Mouse (Mus musculus): Measurements from ENCODE around the gene Arl8b. TPM values are rescaled to one million over a fixed set of nuclear protein-coding genes. Genes with fewer than 3 reads are reported as not detected.

Gene Arl8b
- polyA plus RNA-seq, 1 experiment from 2014 or later, result 32.7 TPM

DNA sequence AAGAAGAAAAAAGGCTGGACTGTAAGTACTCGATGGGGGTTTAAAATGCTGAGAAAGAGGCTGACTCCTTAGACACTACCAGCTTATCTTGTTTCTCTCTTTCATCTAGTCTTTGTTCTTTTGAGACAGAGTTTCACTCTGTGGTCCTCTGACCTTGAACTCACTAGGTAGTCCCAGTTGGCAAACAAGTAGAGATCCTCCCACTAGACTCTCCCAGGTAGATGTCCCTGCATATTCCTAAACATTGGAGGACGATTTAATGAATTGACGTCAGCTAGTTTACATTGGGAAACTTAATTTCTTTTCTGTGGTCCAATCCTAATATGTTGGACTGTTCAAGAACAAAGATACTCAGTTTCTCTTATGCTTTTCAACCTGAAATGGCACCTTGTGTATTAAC lies 2.7 kb downstream of the Arl8b start:
- Histone ChIP-seq H3K36me3 (replicated peaks) (no peaks in the 10 kb centered on the region), H3K27me3 (no peaks in the 10 kb centered on the region), H3K4me2 (peak overlapping the region; percentile 41), H3K9me3 (replicated peaks) (no peaks in the 10 kb centered on the region), H3K4me1 (replicated peaks) (peaks cover 32% of the 10 kb centered on the region), H3K9ac (no peak overlapping the region), H3K4me3 (replicated peaks) (no peak overlapping the region), H3K27ac (replicated peaks) (no peak overlapping the region)
- ATAC-seq (ENCODE audit: insufficient read depth), result no peak
- 66% methylated on average over 3 of the region's 3 CpGs for WGBS (ENCODE audit: insufficient replicate concordance)

DNA sequence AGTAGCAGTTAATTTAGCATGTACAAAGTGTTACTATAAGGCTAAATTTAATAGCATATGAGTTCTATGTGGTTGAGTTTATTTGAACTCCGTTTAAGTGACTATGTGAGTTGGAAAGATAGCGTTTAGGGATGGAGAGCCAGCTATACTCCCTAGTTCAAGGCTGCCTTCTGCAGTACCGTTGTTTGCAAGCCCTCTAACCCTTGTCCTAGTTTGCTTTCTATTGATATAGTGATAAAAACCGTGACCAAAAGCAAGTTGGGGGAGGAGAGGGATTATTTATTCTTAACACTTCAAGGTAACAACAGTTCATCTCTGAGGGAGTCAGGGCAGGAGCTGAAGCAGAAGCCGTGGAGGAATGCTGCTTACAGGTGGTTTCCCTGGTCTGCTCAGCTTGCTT lies 8.6 kb downstream of the Arl8b start:
- ATAC-seq (ENCODE audit: insufficient read depth), result no peak
- H3K4me2 ChIP-seq, result no peak overlapping the region; the same call in 1 of the 2 replicates
- H3K27me3 ChIP-seq, result no peaks in the 10 kb centered on the region
- peaks cover 33% of the 10 kb centered on the region for H3K4me1 ChIP-seq (replicated peaks)
- H3K27ac ChIP-seq (replicated peaks), result no peak overlapping the region
- 53% methylated on average over 5 of the region's 5 CpGs for WGBS (ENCODE audit: insufficient replicate concordance)
- no peak overlapping the region for H3K4me3 ChIP-seq (replicated peaks)
- no peak overlapping the region for H3K9ac ChIP-seq
- H3K9me3 ChIP-seq (replicated peaks), result no peaks in the 10 kb centered on the region
- H3K36me3 ChIP-seq (replicated peaks), result no peaks in the 10 kb centered on the region

DNA sequence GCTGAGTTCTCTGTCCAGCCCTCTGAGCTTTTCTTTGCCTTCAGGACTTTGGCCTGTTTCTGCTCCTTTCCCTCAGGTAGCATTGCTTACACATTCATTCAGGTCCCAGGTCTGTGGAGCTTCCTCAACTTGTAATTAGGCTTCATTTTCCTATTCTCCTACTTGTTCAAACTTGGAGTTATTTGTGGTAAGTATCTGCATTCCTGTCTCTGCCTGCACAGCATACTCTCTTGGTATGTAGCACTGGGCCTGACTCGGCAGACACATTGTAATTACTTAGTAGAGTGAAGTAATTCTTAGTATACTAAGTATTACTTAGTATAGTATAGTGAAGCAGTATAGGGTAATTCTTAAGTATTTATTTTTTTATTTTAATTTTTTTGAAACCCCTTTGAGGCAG lies 13.0 kb downstream of the Arl8b start:
- no peak for ATAC-seq (ENCODE audit: insufficient read depth)
- Histone ChIP-seq H3K27me3 (no peaks in the 10 kb centered on the region), H3K36me3 (replicated peaks) (no peaks in the 10 kb centered on the region), H3K4me2 (no peak overlapping the region), H3K4me3 (replicated peaks) (no peak overlapping the region), H3K9me3 (replicated peaks) (no peaks in the 10 kb centered on the region), H3K4me1 (replicated peaks) (peaks cover 33% of the 10 kb centered on the region), H3K9ac (no peak overlapping the region), H3K27ac (replicated peaks) (no peak overlapping the region)
- 77% methylated on average over 1 of the region's 1 CpGs for WGBS (ENCODE audit: insufficient replicate concordance)

DNA sequence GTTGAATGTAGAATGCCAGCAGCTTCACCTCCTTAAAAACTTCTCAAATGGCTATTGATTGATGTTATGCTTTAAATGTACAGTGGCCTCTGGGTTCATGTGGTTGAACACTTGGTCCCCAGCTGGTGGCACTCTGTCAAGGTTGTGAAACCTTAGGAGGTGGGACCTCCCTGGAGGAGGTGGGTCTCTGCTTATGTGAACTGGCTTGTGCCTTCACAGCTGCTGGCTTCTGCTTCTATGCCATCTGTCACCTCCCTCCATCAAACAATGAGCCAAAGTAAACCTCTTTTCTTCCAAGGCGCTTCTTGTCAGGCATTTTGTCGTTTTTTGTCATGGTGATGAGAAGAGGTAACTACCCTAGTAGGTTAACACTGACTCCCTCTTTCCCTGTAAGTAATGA lies 13.8 kb downstream of the Arl8b start:
- Histone ChIP-seq H3K27me3 (no peaks in the 10 kb centered on the region), H3K4me2 (no peak overlapping the region), H3K9ac (no peak overlapping the region), H3K4me3 (replicated peaks) (no peak overlapping the region), H3K36me3 (replicated peaks) (no peaks in the 10 kb centered on the region), H3K4me1 (replicated peaks) (peaks cover 30% of the 10 kb centered on the region), H3K27ac (replicated peaks) (no peak overlapping the region), H3K9me3 (replicated peaks) (no peaks in the 10 kb centered on the region)
- no peak; the same call in 1 of the 2 replicates for ATAC-seq (ENCODE audit: insufficient read depth)
- 71% methylated on average over 2 of the region's 2 CpGs for WGBS (ENCODE audit: insufficient replicate concordance)

DNA sequence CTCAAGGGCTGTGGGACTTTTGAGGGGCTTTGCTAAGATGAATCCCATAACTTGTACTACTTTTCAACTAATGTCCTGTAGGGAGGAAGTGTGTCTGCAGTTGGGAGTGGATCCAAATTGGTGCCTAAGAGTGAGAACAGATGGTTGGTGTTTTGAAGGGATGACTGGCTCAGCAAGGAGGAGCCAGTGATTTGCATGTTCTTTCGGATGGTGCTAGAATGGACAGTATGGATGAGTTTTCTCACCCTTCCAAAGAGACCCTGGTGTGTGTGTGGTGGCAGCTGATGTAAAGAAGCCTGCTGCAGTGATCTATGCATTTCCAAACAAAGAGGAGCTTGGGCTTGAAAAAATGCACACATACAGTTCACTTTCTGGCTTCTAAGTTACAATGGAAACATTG lies 22.3 kb downstream of the Arl8b start:
- no peak for ATAC-seq (ENCODE audit: insufficient read depth)

DNA sequence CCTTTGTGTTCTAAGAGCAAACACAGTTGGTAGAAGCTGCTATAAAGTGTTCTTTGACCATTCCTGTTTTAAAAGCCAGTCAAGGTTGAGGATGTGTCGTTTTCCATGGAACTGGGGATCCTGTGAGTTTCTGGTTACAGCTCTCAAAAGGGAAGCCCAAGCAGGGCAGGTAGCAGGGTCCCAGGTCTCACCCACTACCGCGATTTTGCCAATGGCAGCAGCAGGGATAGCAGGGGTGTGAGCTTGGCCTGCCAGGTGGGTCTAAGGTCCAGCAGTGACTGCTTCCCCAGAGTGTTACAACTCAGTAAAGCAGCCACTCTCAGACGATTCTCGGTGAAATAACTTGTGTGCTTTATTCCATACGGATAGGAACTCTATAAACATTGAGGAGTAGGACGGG lies 23.0 kb downstream of the Arl8b start:
- Histone ChIP-seq H3K27ac (replicated peaks) (no peak overlapping the region), H3K4me3 (replicated peaks) (no peak overlapping the region), H3K9ac (no peak overlapping the region), H3K4me1 (replicated peaks) (peaks cover 5% of the 10 kb centered on the region), H3K27me3 (no peaks in the 10 kb centered on the region), H3K9me3 (replicated peaks) (no peaks in the 10 kb centered on the region), H3K36me3 (replicated peaks) (no peaks in the 10 kb centered on the region), H3K4me2 (no peak overlapping the region)
- no peak for ATAC-seq (ENCODE audit: insufficient read depth)
- 65% methylated on average over 7 of the region's 7 CpGs for WGBS (ENCODE audit: insufficient replicate concordance)

More for the DNA sequence above, 22.3 kb downstream of the Arl8b start:
- Histone ChIP-seq H3K9me3 (replicated peaks) (no peaks in the 10 kb centered on the region), H3K27ac (replicated peaks) (no peak overlapping the region), H3K4me1 (replicated peaks) (peaks cover 5% of the 10 kb centered on the region), H3K27me3 (no peaks in the 10 kb centered on the region), H3K36me3 (replicated peaks) (no peaks in the 10 kb centered on the region), H3K4me2 (no peak overlapping the region), H3K9ac (no peak overlapping the region), H3K4me3 (replicated peaks) (no peak overlapping the region)
- 63% methylated on average over 1 of the region's 1 CpGs for WGBS (ENCODE audit: insufficient replicate concordance)

DNA sequence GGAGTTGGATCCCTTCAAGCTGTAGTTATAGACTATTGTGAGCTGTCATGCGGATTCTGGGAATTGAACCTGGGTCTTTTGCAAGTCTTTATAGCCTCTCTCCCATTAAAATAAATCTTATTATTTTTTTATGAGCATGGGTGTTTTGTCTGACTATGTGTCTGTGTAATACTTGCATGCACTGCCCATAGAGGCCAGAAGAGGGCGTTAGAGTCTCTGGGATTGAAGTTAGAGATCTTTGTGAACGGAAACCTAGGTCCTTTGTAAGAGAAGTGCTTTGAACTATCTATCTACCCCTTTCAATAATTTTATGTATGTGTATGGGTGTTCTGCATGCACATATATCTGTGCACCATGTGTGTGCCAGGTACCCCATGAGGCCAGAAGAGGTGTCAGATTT lies 24.5 kb downstream of the Arl8b start:
- Histone ChIP-seq H3K9ac (no peak overlapping the region), H3K4me2 (no peak overlapping the region), H3K9me3 (replicated peaks) (no peaks in the 10 kb centered on the region), H3K27ac (replicated peaks) (no peak overlapping the region), H3K4me3 (replicated peaks) (no peak overlapping the region), H3K4me1 (replicated peaks) (peaks cover 5% of the 10 kb centered on the region), H3K27me3 (no peaks in the 10 kb centered on the region), H3K36me3 (replicated peaks) (no peaks in the 10 kb centered on the region)
- no peak for ATAC-seq (ENCODE audit: insufficient read depth)
- WGBS (ENCODE audit: insufficient replicate concordance), result 56% methylated on average over 3 of the region's 3 CpGs

DNA sequence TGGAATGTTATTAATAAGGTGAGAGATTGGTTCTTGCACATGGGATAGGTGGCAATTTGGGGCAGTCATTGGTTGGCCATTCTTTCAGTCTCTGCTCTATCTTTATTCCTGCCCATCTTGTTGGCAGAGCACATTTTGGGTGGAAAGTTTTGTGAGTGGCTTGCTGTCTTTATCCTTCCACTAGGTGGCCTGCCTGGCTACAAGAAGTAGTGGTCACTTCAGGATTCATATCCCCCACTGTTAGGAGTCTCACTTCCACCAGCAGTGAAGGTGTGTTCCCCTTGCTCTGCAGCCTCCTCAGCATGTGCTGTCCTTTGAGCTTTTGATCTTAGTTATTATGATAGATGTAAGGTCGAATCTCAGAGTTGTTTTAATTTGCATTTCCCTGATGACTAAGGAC lies 25.9 kb downstream of the Arl8b start:
- ATAC-seq (ENCODE audit: insufficient read depth), result no peak

DNA sequence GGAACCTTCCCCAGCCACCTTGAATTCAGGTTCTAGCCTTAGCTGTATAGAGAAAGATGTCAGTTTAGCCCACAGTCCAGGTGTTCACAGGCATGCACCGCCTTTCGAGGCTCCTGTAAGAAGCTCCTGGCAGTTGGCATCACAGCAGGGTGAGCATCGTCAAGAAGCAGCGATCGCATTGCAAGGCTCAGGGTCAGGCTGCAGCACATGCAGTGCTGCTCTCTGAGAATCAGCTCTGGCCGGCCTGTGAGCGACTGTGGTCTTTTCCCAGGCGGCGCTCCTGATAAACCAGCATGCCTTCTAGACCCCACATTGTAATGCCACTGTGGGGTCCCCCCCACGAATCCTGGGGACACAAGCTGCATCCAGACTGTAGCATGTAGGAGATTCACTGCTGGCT lies 27.3 kb downstream of the Arl8b start:
- no peak for ATAC-seq (ENCODE audit: insufficient read depth)
- Histone ChIP-seq H3K4me2 (no peak overlapping the region), H3K27me3 (no peaks in the 10 kb centered on the region), H3K36me3 (replicated peaks) (0 out of 2 replicates have a peak, but pooled peaks cover 2% of the 10 kb centered on the region), H3K4me3 (replicated peaks) (no peak overlapping the region), H3K9ac (no peak overlapping the region), H3K4me1 (replicated peaks) (peaks cover 5% of the 10 kb centered on the region), H3K27ac (replicated peaks) (no peak overlapping the region), H3K9me3 (replicated peaks) (no peaks in the 10 kb centered on the region)
- WGBS (ENCODE audit: insufficient replicate concordance), result 81% methylated on average over 10 of the region's 10 CpGs

More for the DNA sequence above, 25.9 kb downstream of the Arl8b start:
- WGBS (ENCODE audit: insufficient replicate concordance), result 73% methylated on average over 1 of the region's 1 CpGs
- no peaks in the 10 kb centered on the region for H3K9me3 ChIP-seq (replicated peaks)
- no peak overlapping the region for H3K4me2 ChIP-seq
- H3K27me3 ChIP-seq, result no peaks in the 10 kb centered on the region
- H3K9ac ChIP-seq, result no peak overlapping the region
- H3K36me3 ChIP-seq (replicated peaks), result no peaks in the 10 kb centered on the region
- peaks cover 5% of the 10 kb centered on the region for H3K4me1 ChIP-seq (replicated peaks)
- H3K27ac ChIP-seq (replicated peaks), result no peak overlapping the region
- H3K4me3 ChIP-seq (replicated peaks), result no peak overlapping the region

DNA sequence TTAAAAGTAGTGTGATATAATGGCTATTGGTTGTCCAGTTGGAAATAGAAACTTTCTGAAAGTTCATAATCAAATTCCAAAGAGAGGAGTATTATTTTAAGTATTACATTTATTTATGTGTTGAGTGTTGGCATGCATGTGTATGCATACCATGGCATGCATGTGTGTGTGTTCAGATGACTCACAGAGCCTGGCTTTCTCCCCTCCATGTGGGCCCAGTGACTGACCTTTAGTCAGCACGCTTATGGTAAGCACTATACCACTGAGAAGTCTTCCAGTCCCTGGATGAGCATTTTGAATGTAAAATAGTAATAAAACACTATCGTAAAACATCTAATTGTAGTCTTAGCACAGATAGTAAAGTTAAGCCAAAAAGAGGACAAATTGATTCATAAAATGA lies 29.2 kb downstream of the Arl8b start:
- Histone ChIP-seq H3K9ac (no peak overlapping the region), H3K9me3 (replicated peaks) (no peaks in the 10 kb centered on the region), H3K4me1 (replicated peaks) (no peaks in the 10 kb centered on the region), H3K27me3 (no peaks in the 10 kb centered on the region), H3K27ac (replicated peaks) (no peak overlapping the region), H3K4me2 (no peak overlapping the region), H3K36me3 (replicated peaks) (peaks cover 12% of the 10 kb centered on the region), H3K4me3 (replicated peaks) (no peak overlapping the region)
- ATAC-seq (ENCODE audit: insufficient read depth), result no peak
- 85% methylated on average over 2 of the region's 2 CpGs for WGBS (ENCODE audit: insufficient replicate concordance)

DNA sequence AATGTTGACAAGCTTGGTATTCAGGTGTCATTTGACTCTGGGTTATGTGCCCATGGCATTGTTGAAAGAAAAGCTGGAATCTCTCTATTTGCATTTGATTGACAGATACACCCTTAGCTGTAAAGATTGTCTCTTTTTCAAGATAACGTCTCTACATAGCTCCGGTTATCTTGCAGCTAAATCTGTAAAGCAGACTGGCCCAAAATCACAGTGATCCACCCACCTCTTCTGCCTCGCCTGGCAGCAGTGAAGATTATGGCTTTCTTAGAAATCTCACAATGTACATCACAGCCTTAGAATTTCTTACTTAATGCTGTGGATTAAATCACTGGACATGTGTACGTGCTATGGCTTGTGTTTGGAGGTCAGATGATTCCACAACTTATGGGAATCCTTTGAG lies 34.6 kb downstream of the Arl8b start:
- Histone ChIP-seq H3K4me2 (no peak overlapping the region), H3K9ac (no peak overlapping the region), H3K9me3 (replicated peaks) (no peaks in the 10 kb centered on the region), H3K27ac (replicated peaks) (no peak overlapping the region), H3K4me3 (replicated peaks) (no peak overlapping the region), H3K36me3 (replicated peaks) (peaks cover 56% of the 10 kb centered on the region), H3K4me1 (replicated peaks) (no peaks in the 10 kb centered on the region), H3K27me3 (no peaks in the 10 kb centered on the region)
- ATAC-seq (ENCODE audit: insufficient read depth), result no peak
- WGBS (ENCODE audit: insufficient replicate concordance), result 62% methylated on average over 4 of the region's 4 CpGs

DNA sequence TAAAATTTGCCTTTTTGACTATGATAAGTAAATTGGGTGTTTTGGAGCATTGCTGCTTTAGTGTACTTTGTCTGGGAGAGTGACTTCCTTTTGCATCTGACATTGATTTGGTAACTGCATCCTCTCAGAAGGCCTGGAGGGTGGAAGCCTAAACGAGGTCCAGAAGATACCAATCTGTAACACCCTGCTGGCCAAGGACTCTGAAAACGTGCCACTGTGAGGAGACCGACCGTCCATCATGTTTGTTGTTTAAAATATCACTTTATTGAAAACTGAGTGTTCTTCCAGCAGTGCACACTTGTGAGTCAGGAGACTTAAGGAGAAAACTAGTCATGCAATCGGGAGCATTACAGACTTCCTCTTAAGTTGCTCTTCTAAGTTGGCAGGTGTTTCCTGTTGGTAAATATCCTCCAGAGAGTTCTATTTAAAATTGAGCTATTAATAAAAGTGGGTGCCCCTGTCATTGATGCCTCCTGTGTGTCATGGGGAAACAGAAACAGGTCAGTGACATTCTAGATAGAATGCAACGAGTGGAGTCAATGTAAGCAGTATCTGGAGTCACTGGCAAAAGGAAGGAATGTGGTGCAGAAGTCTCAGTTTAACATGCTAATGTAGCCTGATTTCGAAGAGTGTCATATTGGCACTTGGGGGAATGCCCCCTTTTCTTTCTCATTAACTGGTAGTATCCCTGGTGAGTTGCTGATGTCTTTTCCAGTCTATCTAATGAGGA lies 42.1 kb downstream of the Arl8b start:
- Histone ChIP-seq H3K27ac (replicated peaks) (no peak overlapping the region), H3K4me1 (replicated peaks) (peaks cover 36% of the 10 kb centered on the region), H3K9ac (no peak overlapping the region), H3K27me3 (no peaks in the 10 kb centered on the region), H3K4me3 (replicated peaks) (no peak overlapping the region), H3K36me3 (replicated peaks) (peaks cover 38% of the 10 kb centered on the region), H3K9me3 (replicated peaks) (no peaks in the 10 kb centered on the region), H3K4me2 (no peak overlapping the region)
- ATAC-seq (ENCODE audit: insufficient read depth), result no peak
- 33% methylated on average over 7 of the region's 7 CpGs for WGBS (ENCODE audit: insufficient replicate concordance)
